Mouse (Mus musculus) liver, embryonic 14.5 days (tissue): ENCODE data around the gene Zfp14. TPM values are rescaled to one million over a fixed set of nuclear protein-coding genes. Genes with fewer than 3 reads are reported as not detected.

Experiments used
- ATAC-seq: fragments of 200-750 bp; cut with Nextera tagmentation; 2 replicates; pipeline ENCODE4 v1.8.0; 2017; ENCODE audit warnings: moderate number of reproducible peaks, mild to moderate bottlenecking, moderate library complexity; ENCODE audit not compliant: insufficient read depth
- DNase-seq, 3 experiments: peaks; one replicate each; pipeline ENCODE4 v3.0.0-alpha.2; 2012 to 2013; ENCODE audit warnings: low read depth in 3 of 3, low spot score in 3 of 3
- H3K27ac ChIP-seq: fragments of 300-500 bp; sonication (generic); 2 replicates; pipeline ENCODE4 v1.5.1; 2014; ENCODE audit warnings: moderate library complexity, mild to moderate bottlenecking, control low read depth, inconsistent platforms
- H3K27me3 ChIP-seq: fragments of 300-500 bp; sonication (generic); 2 replicates; pipeline ENCODE4 v1.6.1; 2014; ENCODE audit warnings: mild to moderate bottlenecking, low read length, moderate library complexity; ENCODE audit not compliant: control insufficient read depth, insufficient read depth
- H3K36me3 ChIP-seq: fragments of 300-500 bp; sonication (generic); replicated peaks from 2 replicates; pipeline ENCODE4 v1.6.1; 2014; ENCODE audit warnings: low read depth; ENCODE audit not compliant: control insufficient read depth, insufficient read depth
- H3K4me1 ChIP-seq, 2 experiments: fragments of 200-500 bp in 1 of 2; fragments of 300-500 bp in 1 of 2; sonication (generic) in 1 of 2; replicated peaks; 2 replicates each; pipeline ENCODE4 v1.6.1; 2012 to 2014; ENCODE audit warnings: antibody characterized with exemption in 1 of 2, inconsistent platforms in 1 of 2, low read length in 1 of 2; ENCODE audit not compliant: control insufficient read depth in 2 of 2, insufficient read depth in 2 of 2
- H3K4me2 ChIP-seq: fragments of 300-500 bp; sonication (generic); 2 replicates; pipeline ENCODE4 v1.6.1; 2014; ENCODE audit warnings: low read depth, mild to moderate bottlenecking, control low read depth, moderate library complexity
- H3K4me3 ChIP-seq, 2 experiments: fragments of 200-500 bp in 1 of 2; fragments of 300-500 bp in 1 of 2; sonication (generic) in 1 of 2; 2 replicates each; pipeline ENCODE4 v1.5.1; 2012 to 2014; ENCODE audit warnings: low read depth in 2 of 2, low read length in 2 of 2, mild to moderate bottlenecking in 2 of 2, control low read depth in 1 of 2, inconsistent platforms in 1 of 2, moderate library complexity in 1 of 2; ENCODE audit not compliant: insufficient read depth in 1 of 2
- H3K9ac ChIP-seq: fragments of 300-500 bp; sonication (generic); replicated peaks from 2 replicates; pipeline ENCODE4 v1.6.1; 2014; ENCODE audit warnings: mild to moderate bottlenecking, control low read depth, moderate library complexity
- H3K9me3 ChIP-seq: fragments of 300-500 bp; sonication (generic); 2 replicates; pipeline ENCODE4 v1.6.1; 2016; ENCODE audit warnings: low read length, mixed read lengths; ENCODE audit not compliant: control insufficient read depth
- CTCF ChIP-seq: IDR thresholded peaks from 2 replicates; pipeline ENCODE4 v1.5.1; 2016; ENCODE audit warnings: antibody characterized with exemption, low read depth, control low read depth
- EP300 ChIP-seq: IDR thresholded peaks from 2 replicates; pipeline ENCODE4 v1.6.1; 2016; ENCODE audit warnings: antibody characterized with exemption, low read depth
- WGBS: fragments of 180-500 bp; shearing (Covaris S2); extraction: QIAGEN DNeasy Blood & Tissue Kit; methylation state at CpG from one replicate; pipeline ENCODE4 v1.1.7; 2014; ENCODE audit not compliant: insufficient replicate concordance; 5-methylcytosine and 5-hydroxymethylcytosine counted together
- polyA plus RNA-seq, 2 experiments: library from polyadenylated mRNA; depleted of rRNA in 1 of 2; stranded (reverse) in 1 of 2; unstranded in 1 of 2; fragments of >200 nt; fragmentation: Nextera tagmentation in 1 of 2; extraction: Ambion mirVana in 1 of 2; gene quantifications; 2 replicates each; pipeline versions ENCODE4 v1.2.1 to v1.2.3; 2012 to 2014

Zfp14 gene
- polyA plus RNA-seq, 2 experiments = 0.27 to 0.38 TPM

- no peak for ATAC-seq
- Histone ChIP-seq H3K4me1 (no peaks in the 10 kb centered on the region), H3K27me3 (no peaks in the 10 kb centered on the region), H3K27ac (no peak overlapping the region), H3K9me3 (no peaks in the 10 kb centered on the region), H3K9ac (no peak overlapping the region), H3K4me2 (no peak overlapping the region), H3K36me3 (peaks cover 33% of the 10 kb centered on the region), H3K4me3 (no peak overlapping the region)
- TF ChIP-seq EP300 (no peak), CTCF (no peak)
- no peak for DNase-seq
- 86% methylated on average over 9 of the region's 9 CpGs for WGBS
These were observed 27.9 kb downstream of the Zfp14 start for GRCm38 (mm10) chr7:30023324-30023723.

GRCm38 (mm10) chr7:30019543-30019942 is 31.6 kb downstream of the Zfp14 start:
- WGBS = 78% methylated on average over 2 of the region's 2 CpGs
- H3K4me1 ChIP-seq = no peaks in the 10 kb centered on the region
- H3K9me3 ChIP-seq = no peaks in the 10 kb centered on the region
- H3K4me3 ChIP-seq = no peak overlapping the region
- no peak overlapping the region for H3K4me2 ChIP-seq
- no peak for DNase-seq
- no peak overlapping the region for H3K27ac ChIP-seq
- TF ChIP-seq EP300 = no peak
- TF ChIP-seq CTCF = no peak
- no peak overlapping the region for H3K9ac ChIP-seq
- no peak for ATAC-seq
- peaks cover 44% of the 10 kb centered on the region for H3K36me3 ChIP-seq
- H3K27me3 ChIP-seq = no peaks in the 10 kb centered on the region

- Histone ChIP-seq H3K27me3 (no peaks in the 10 kb centered on the region), H3K9ac (no peak overlapping the region), H3K27ac (no peak overlapping the region), H3K4me3 (no peak overlapping the region), H3K9me3 (no peaks in the 10 kb centered on the region), H3K4me2 (no peak overlapping the region), H3K4me1 (no peaks in the 10 kb centered on the region), H3K36me3 (peaks cover 26% of the 10 kb centered on the region)
- DNase-seq (no peak), ATAC-seq (no peak)
- WGBS = 82% methylated on average over 6 of the region's 6 CpGs
- no peak for TF ChIP-seq CTCF
- TF ChIP-seq EP300 = no peak
These were observed 34.0 kb downstream of the Zfp14 start for GRCm38 (mm10) chr7:30017226-30017625.

- Histone ChIP-seq H3K9me3 (no peaks in the 10 kb centered on the region), H3K27ac (no peak overlapping the region), H3K4me2 (no peak overlapping the region), H3K9ac (no peak overlapping the region), H3K27me3 (no peaks in the 10 kb centered on the region), H3K4me1 (no peaks in the 10 kb centered on the region), H3K36me3 (peaks cover 17% of the 10 kb centered on the region), H3K4me3 (no peak overlapping the region)
- 64% methylated on average over 4 of the region's 4 CpGs for whole genome bisulfite sequencing
- no peak for TF ChIP-seq EP300
- peak; percentile 61 for TF ChIP-seq CTCF
- DNase-seq (peak in 1 of 3 experiments; percentile 20), ATAC-seq (no peak)
These were observed 38.2 kb downstream of the Zfp14 start for GRCm38 (mm10) chr7:30012956-30013363.

GRCm38 (mm10) chr7:30010551-30011195 is 40.5 kb downstream of the Zfp14 start:
- no peak overlapping the region for H3K4me3 ChIP-seq
- DNase-seq (no peak), ATAC-seq (no peak)
- H3K9ac ChIP-seq = no peak overlapping the region
- H3K36me3 ChIP-seq = peaks cover 5% of the 10 kb centered on the region; the same call in 1 of the 2 replicates
- no peak overlapping the region for H3K4me2 ChIP-seq
- H3K9me3 ChIP-seq = no peaks in the 10 kb centered on the region
- TF ChIP-seq EP300 = no peak
- TF ChIP-seq CTCF = no peak
- no peaks in the 10 kb centered on the region for H3K27me3 ChIP-seq
- no peak overlapping the region for H3K27ac ChIP-seq
- no peaks in the 10 kb centered on the region for H3K4me1 ChIP-seq
- 74% methylated on average over 10 of the region's 10 CpGs for WGBS
